Mouse (Mus musculus) MEL (cell line): ENCODE measurements at regions not wholly inside any gene's neighbourhood (a gene's known extent, or its start where the extent isn't known, plus 50 kb on each side); places are given as distances from the start of the nearest gene placed in this dataset.

Experiments
- CHD2 ChIP-seq: IDR thresholded peaks from 2 replicates; pipeline ENCODE4 v1.6.1; 2011; ENCODE audit warnings: low read length, improper control_type of control experiment
- CTCF ChIP-seq, 3 experiments: IDR thresholded peaks in 2 of 3; conservative IDR thresholded peaks in 1 of 3; 2 replicates each; pipeline ENCODE4 v1.5.1; 2011 to 2012; ENCODE audit warnings: low read length in 3 of 3, low read depth in 2 of 3, mild to moderate bottlenecking in 2 of 3, improper control_type of control experiment in 1 of 3, inconsistent platforms in 1 of 3, mixed read lengths in 1 of 3, moderate library complexity in 1 of 3; ENCODE audit not compliant: control insufficient read depth in 1 of 3, insufficient read depth in 1 of 3, poor library complexity in 1 of 3, severe bottlenecking in 1 of 3
- HCFC1 ChIP-seq: IDR thresholded peaks from 2 replicates; pipeline ENCODE4 v1.6.1; 2012; ENCODE audit warnings: low read depth, mild to moderate bottlenecking, inconsistent platforms, low read length, improper control_type of control experiment, moderate library complexity
- MAFK ChIP-seq: IDR thresholded peaks from 2 replicates; pipeline ENCODE4 v1.6.1; 2011; ENCODE audit warnings: low read depth, mild to moderate bottlenecking, low read length, improper control_type of control experiment, borderline replicate concordance
- MAX ChIP-seq: IDR thresholded peaks from 2 replicates; pipeline ENCODE4 v1.6.1; 2011; ENCODE audit warnings: low read length, improper control_type of control experiment
- MAZ ChIP-seq: IDR thresholded peaks from 2 replicates; pipeline ENCODE4 v1.6.1; 2012; ENCODE audit warnings: low read depth, mild to moderate bottlenecking, inconsistent platforms, low read length, improper control_type of control experiment
- MXI1 ChIP-seq: IDR thresholded peaks from 2 replicates; pipeline ENCODE4 v1.6.1; 2011; ENCODE audit warnings: mild to moderate bottlenecking, low read depth, low read length, improper control_type of control experiment
- NRF1 ChIP-seq: IDR thresholded peaks from 2 replicates; pipeline ENCODE4 v1.6.1; 2014; ENCODE audit warnings: low read depth, mild to moderate bottlenecking, inconsistent platforms, low read length, improper control_type of control experiment, moderate library complexity; ENCODE audit not compliant: poor library complexity, insufficient read depth, severe bottlenecking
- POLR2A ChIP-seq, 2 experiments: IDR thresholded peaks; 2 replicates each; pipeline ENCODE4 v1.6.1; 2011 to 2012; ENCODE audit warnings: low read length in 2 of 2, mild to moderate bottlenecking in 2 of 2, control low read depth in 1 of 2, improper control_type of control experiment in 1 of 2, low read depth in 1 of 2, moderate library complexity in 1 of 2; ENCODE audit not compliant: control insufficient read depth in 1 of 2, insufficient read depth in 1 of 2, poor library complexity in 1 of 2
- RCOR1 ChIP-seq: IDR thresholded peaks from 2 replicates; pipeline ENCODE4 v1.6.1; 2012; ENCODE audit warnings: low read depth, mild to moderate bottlenecking, inconsistent platforms, low read length, improper control_type of control experiment
- TCF12 ChIP-seq: IDR thresholded peaks from 2 replicates; pipeline ENCODE4 v1.6.1; 2014; ENCODE audit warnings: low read depth, mild to moderate bottlenecking, inconsistent platforms, low read length, improper control_type of control experiment, moderate library complexity

DNA sequence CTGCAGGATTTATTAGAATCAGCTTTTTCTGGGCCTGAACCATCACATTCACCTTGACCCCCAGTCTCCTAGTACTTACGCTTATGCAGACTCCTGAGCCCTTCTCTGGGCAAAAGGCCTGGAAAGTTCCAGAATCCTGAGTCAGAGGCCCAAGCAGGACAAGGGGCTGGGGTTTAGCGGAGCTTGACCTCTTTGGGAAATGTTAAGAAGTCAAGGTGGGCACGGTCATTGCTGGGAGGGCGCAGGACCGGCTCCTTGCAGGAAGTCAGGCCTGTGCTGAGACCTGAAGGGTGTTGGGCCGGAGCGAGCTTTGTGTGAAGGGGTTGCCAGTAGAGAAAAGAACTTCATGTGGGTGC lies 127.9 kb upstream of the Mvb12b start:
- TF ChIP-seq MAFK (no peak), CTCF (IDR thresholded peaks at IDR 0.05 in 2 of 3, conservative IDR thresholded peaks at IDR 0.05 in 1 of 3; ENCODE audit: control insufficient read depth in 1 of 3, insufficient read depth in 1 of 3, low read depth in 2 of 3, low read length in 3 of 3, poor library complexity in 1 of 3, severe bottlenecking in 1 of 3) (no peak), MAX (no peak), POLR2A (IDR thresholded peaks at IDR 0.05; ENCODE audit: control insufficient read depth in 1 of 2, insufficient read depth in 1 of 2, low read depth in 1 of 2, low read length in 2 of 2, poor library complexity in 1 of 2) (no peak), RCOR1 (no peak), HCFC1 (no peak), MXI1 (no peak), CHD2 (no peak), MAZ (no peak), NRF1 (no peak), TCF12 (no peak)
